Mouse (Mus musculus): ENCODE results near the gene Maneal.

DNA sequence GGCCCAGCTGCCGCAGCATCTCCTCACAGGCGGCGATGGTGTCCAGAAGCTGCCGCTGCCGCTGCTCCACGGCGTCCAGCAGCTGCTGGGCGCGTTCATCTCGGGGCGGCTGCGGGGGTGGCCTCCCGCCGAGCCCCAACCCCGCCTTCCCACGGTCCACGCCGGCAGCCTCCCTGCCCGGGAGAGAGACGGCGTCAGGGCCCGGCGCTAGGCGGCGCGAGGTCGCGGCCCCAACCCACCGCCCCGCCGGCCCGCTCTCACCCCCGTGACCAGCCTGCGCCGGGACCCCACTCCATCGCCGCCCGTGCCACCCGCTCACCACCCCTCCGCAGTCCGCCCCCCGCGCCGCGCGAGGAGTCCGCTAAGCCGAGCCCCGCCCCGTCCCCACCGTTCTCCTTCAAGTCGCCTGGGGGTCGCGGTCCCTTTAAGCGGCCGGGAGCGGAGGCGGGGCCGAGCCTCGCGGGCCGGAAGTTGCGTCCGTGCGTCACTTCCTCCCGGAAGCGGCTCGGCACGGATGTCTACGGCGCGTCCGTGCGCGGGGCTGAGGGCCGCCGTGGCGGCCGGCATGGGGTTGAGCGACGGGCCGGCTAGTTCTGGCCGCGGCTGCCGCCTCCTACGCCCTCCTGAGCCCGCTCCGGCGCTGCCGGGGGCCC lies 11.6 kb downstream of the Maneal start, which contains the start of gene Yrdc:
- no peak for TF ChIP-seq CTCF (conservative IDR thresholded peaks at IDR 0.05; ENCODE audit: low read length)
- no peak for TF ChIP-seq NANOG (IDR thresholded peaks at IDR 0.05; ENCODE audit: borderline replicate concordance, low read length)
- no peak for TF ChIP-seq POU5F1 (IDR thresholded peaks at IDR 0.05; ENCODE audit: borderline replicate concordance, low read length)
